Mouse (Mus musculus) megakaryocyte-erythroid progenitor cell, adult 5-6 weeks (primary cell): Measurements from ENCODE around the gene Fcer2a. TPM values are rescaled to one million over a fixed set of nuclear protein-coding genes. Genes with fewer than 3 reads are reported as not detected.

ENCODE experiments used
- total RNA-seq, 2 experiments: library from RNA; stranded (forward) in 1 of 2; stranded (reverse) in 1 of 2; fragments of 200-1000, 215-1000 nt in 1 of 2; fragments of >200 nt in 1 of 2; fragmentation: Nextera tagmentation in 1 of 2; gene quantifications; 2 replicates each; pipeline ENCODE4 v1.2.3; 2014 to 2017

The Fcer2a gene
- total RNA-seq, 2 experiments from 2014 or later, result 0.38 TPM; not detected in 1

Other genes starting within 250 kb of the Fcer2a start
- gene Pex11g, start 226.5 kb downstream of the Fcer2a start, total RNA-seq (2014; fragmentation: Nextera tagmentation), result 2.0 and 3.0 TPM in 2 replicates
- gene Pex11g, start 226.5 kb downstream of the Fcer2a start, total RNA-seq (2017), result 1.3 and 6.2 TPM in 2 replicates
- not detected in 2 replicates for gene Tex45, start 223.3 kb downstream of the Fcer2a start, total RNA-seq (2014; fragmentation: Nextera tagmentation)
- not detected in 2 replicates for gene Tex45, start 223.3 kb downstream of the Fcer2a start, total RNA-seq (2017)
- 8.8 and 9.3 TPM in 2 replicates for gene Zfp358, start 201.0 kb downstream of the Fcer2a start, total RNA-seq (2014; fragmentation: Nextera tagmentation)
- 2.7 and 5.9 TPM in 2 replicates for gene Zfp358, start 201.0 kb downstream of the Fcer2a start, total RNA-seq (2017)
- 47.2 and 49.7 TPM in 2 replicates for gene Mcoln1, start 193.7 kb downstream of the Fcer2a start, total RNA-seq (2014; fragmentation: Nextera tagmentation)
- gene Mcoln1, start 193.7 kb downstream of the Fcer2a start, total RNA-seq (2017), result 21.0 and 23.1 TPM in 2 replicates
- 80.9 and 107 TPM in 2 replicates for gene Pnpla6, start 178.8 kb downstream of the Fcer2a start, total RNA-seq (2014; fragmentation: Nextera tagmentation)
- 28.9 and 35.4 TPM in 2 replicates for gene Pnpla6, start 178.8 kb downstream of the Fcer2a start, total RNA-seq (2017)
- not detected in 2 replicates for gene C330021F23Rik, start 126.2 kb downstream of the Fcer2a start, total RNA-seq (2014; fragmentation: Nextera tagmentation)
- 0.61 and 1.0 TPM in 2 replicates for gene C330021F23Rik, start 126.2 kb downstream of the Fcer2a start, total RNA-seq (2017)
- gene Camsap3, start 106.9 kb downstream of the Fcer2a start, total RNA-seq (2014; fragmentation: Nextera tagmentation), result 1.6 and 3.8 TPM in 2 replicates
- 0.42 and 0.52 TPM in 2 replicates for gene Camsap3, start 106.9 kb downstream of the Fcer2a start, total RNA-seq (2017)
- gene Xab2, start 72.9 kb downstream of the Fcer2a start, total RNA-seq (2014; fragmentation: Nextera tagmentation), result 45.6 and 55.5 TPM in 2 replicates
- gene Xab2, start 72.9 kb downstream of the Fcer2a start, total RNA-seq (2017), result 44.9 and 53.9 TPM in 2 replicates
- gene Pet100, start 72.6 kb downstream of the Fcer2a start, total RNA-seq (2014; fragmentation: Nextera tagmentation), result 59.9 and 94.7 TPM in 2 replicates
- gene Pet100, start 72.6 kb downstream of the Fcer2a start, total RNA-seq (2017), result 152 and 217 TPM in 2 replicates
- gene Pcp2, start 68.6 kb downstream of the Fcer2a start, total RNA-seq (2014; fragmentation: Nextera tagmentation), result not detected in 2 replicates
- not detected in 2 replicates for gene Pcp2, start 68.6 kb downstream of the Fcer2a start, total RNA-seq (2017)
- 141 and 196 TPM in 2 replicates for gene Stxbp2, start 63.2 kb downstream of the Fcer2a start, total RNA-seq (2014; fragmentation: Nextera tagmentation)
- gene Stxbp2, start 63.2 kb downstream of the Fcer2a start, total RNA-seq (2017), result 49.2 and 49.8 TPM in 2 replicates
- not detected in 2 replicates for gene Retn, start 38.4 kb downstream of the Fcer2a start, total RNA-seq (2014; fragmentation: Nextera tagmentation)
- not detected in 2 replicates for gene Retn, start 38.4 kb downstream of the Fcer2a start, total RNA-seq (2017)
- gene Mcemp1, start 28.4 kb downstream of the Fcer2a start, total RNA-seq (2014; fragmentation: Nextera tagmentation), result 2.7 TPM in 1 of 2 replicates, not detected in the other
- not detected in 2 replicates for gene Mcemp1, start 28.4 kb downstream of the Fcer2a start, total RNA-seq (2017)
- 4.7 TPM in 1 of 2 replicates, not detected in the other for gene Fcor, start 21.8 kb downstream of the Fcer2a start, total RNA-seq (2014; fragmentation: Nextera tagmentation)
- 19.2 TPM in 1 of 2 replicates, not detected in the other for gene Fcor, start 21.8 kb downstream of the Fcer2a start, total RNA-seq (2017)
- gene Trappc5, start 17.9 kb downstream of the Fcer2a start, total RNA-seq (2014; fragmentation: Nextera tagmentation), result 14.3 and 16.1 TPM in 2 replicates
- 22.2 and 31.3 TPM in 2 replicates for gene Trappc5, start 17.9 kb downstream of the Fcer2a start, total RNA-seq (2017)
- gene Clec4g, start 26.5 kb upstream of the Fcer2a start, total RNA-seq (2014; fragmentation: Nextera tagmentation), result not detected in 2 replicates
- gene Clec4g, start 26.5 kb upstream of the Fcer2a start, total RNA-seq (2017), result not detected in 2 replicates
- not detected in 2 replicates for gene Cd209a, start 54.8 kb upstream of the Fcer2a start, total RNA-seq (2014; fragmentation: Nextera tagmentation)
- 0.19 TPM in 1 of 2 replicates, not detected in the other for gene Cd209a, start 54.8 kb upstream of the Fcer2a start, total RNA-seq (2017)
- gene Cd209e, start 160.1 kb upstream of the Fcer2a start, total RNA-seq (2014; fragmentation: Nextera tagmentation), result not detected in 2 replicates
- gene Cd209e, start 160.1 kb upstream of the Fcer2a start, total RNA-seq (2017), result not detected in 2 replicates
- not detected in 2 replicates for gene Cd209d, start 184.4 kb upstream of the Fcer2a start, total RNA-seq (2014; fragmentation: Nextera tagmentation)
- not detected in 2 replicates for gene Cd209d, start 184.4 kb upstream of the Fcer2a start, total RNA-seq (2017)
- not detected in 2 replicates for gene Cd209b, start 232.7 kb upstream of the Fcer2a start, total RNA-seq (2014; fragmentation: Nextera tagmentation)
- gene Cd209b, start 232.7 kb upstream of the Fcer2a start, total RNA-seq (2017), result not detected in 2 replicates